ENCODE assay signal across 21 mouse cellular contexts in genomic region chr11:6348681-6349200, GRCm38 (mm10). TPM values are rescaled to one million over a fixed set of nuclear protein-coding genes. Genes with fewer than 3 reads are reported as not detected.
DNase-seq lines count a peak whose midpoint lies in the region; ATAC-seq and TF ChIP-seq lines count a peak whose summit lies in the region.
"Had no signal": no experiment of that assay in that cellular context is flagged by ENCODE, and none has a peak within 500 bp of the region (broad histone marks: within the 10 kb centered on the region; RNA-seq: fewer than 3 reads in every experiment).

No protein-coding gene starts in this region.

- no peak overlapping the region for H3K4me3 ChIP-seq in kidney, adult 2 months (ENCODE audit: insufficient read depth, low read depth, low read length)
- H3K4me3 ChIP-seq: embryonic facial prominence, embryonic 12.5 days; hindbrain, embryonic 13.5 days; limb, embryonic 13.5 days; liver, embryonic 13.5 days; myocyte had no signal

- no peaks in the 10 kb centered on the region for H3K27me3 ChIP-seq in kidney, adult 2 months (replicated peaks; ENCODE audit: control insufficient read depth, insufficient read depth, low read length)
- H3K27me3 ChIP-seq: CH12.LX; embryonic facial prominence, embryonic 12.5 days; hindbrain, embryonic 13.5 days; limb, embryonic 13.5 days; liver, embryonic 13.5 days had no signal

- TF ChIP-seq POLR2A in kidney, adult 2 months (IDR thresholded peaks at IDR 0.05; ENCODE audit: low read depth, low read length) = no peak
- TF ChIP-seq POLR2A in brain, embryonic 14.5 days (IDR thresholded peaks at IDR 0.05; ENCODE audit: borderline replicate concordance, extremely low read depth, insufficient read depth, insufficient read length, poor library complexity, severe bottlenecking) = no peak

- WGBS in kidney, adult 2 months = 79% methylated on average over 11 of the region's 11 CpGs

- DNase-seq in adrenal gland, postnatal 25 days = peak; percentile 16
- no peak for DNase-seq in adrenal gland, adult 2 months
- peak; percentile 19 for DNase-seq in kidney, adult 2 months
- no peak for DNase-seq in kidney, postnatal 4 days
- peak; percentile 15 for DNase-seq in brain, embryonic 14.5 days (ENCODE audit: low read depth)
- peak; percentile 71 to 77 for DNase-seq in cerebellum, postnatal 10 days
- no peak for DNase-seq in ovary, postnatal 10 days (ENCODE audit: low spot score)
- DNase-seq: heart, postnatal 10 days; kidney, adult 9 months; liver, embryonic 13.5 days; lung, embryonic 14.5 days; lung, postnatal 36 days; right cerebral cortex, postnatal 25 days; thymus, adult 18-20 months had no signal

- peaks cover 26% of the 10 kb centered on the region for H3K36me3 ChIP-seq in kidney, adult 2 months (ENCODE audit: control insufficient read depth, insufficient read depth, low read length)

- H3K27ac ChIP-seq in kidney, adult 2 months (ENCODE audit: insufficient read depth, low read depth, low read length) = no peak overlapping the region
- H3K27ac ChIP-seq: embryonic facial prominence, embryonic 12.5 days; hindbrain, embryonic 13.5 days; limb, embryonic 13.5 days; liver, embryonic 13.5 days had no signal

- no peaks in the 10 kb centered on the region for H3K4me1 ChIP-seq in kidney, adult 2 months (ENCODE audit: control insufficient read depth, insufficient read depth, low read length)
- H3K4me1 ChIP-seq: embryonic facial prominence, embryonic 12.5 days; hindbrain, embryonic 13.5 days; limb, embryonic 13.5 days; liver, embryonic 13.5 days had no signal

- TF ChIP-seq CTCF in kidney, adult 2 months (conservative IDR thresholded peaks at IDR 0.05; ENCODE audit: insufficient read depth, insufficient read length, low read depth, low read length) = no peak
- no peak for TF ChIP-seq CTCF in brain, embryonic 14.5 days (IDR thresholded peaks at IDR 0.05; ENCODE audit: borderline replicate concordance, extremely low read depth, insufficient read depth, insufficient read length)

- ATAC-seq in frontal cortex, adult (ENCODE audit: low TSS enrichment) = no peak
- ATAC-seq: forebrain, embryonic 16.5 days had no signal

RNA-seq across cellular contexts. Expression of gene Zmiz2, which starts 40.1 kb away (rescaled TPM):
- total RNA-seq in adrenal gland, postnatal 25 days (2021) = 61.5 and 63.4 TPM in 2 replicates
- total RNA-seq in adrenal gland, adult 2 months (2021) = 10 to 100 TPM; 50.5 to 52.8 TPM
- polyA plus RNA-seq in adrenal gland, adult 2 months (2012; rRNA removed) = 71.1 and 85.0 TPM in 2 replicates
- polyA plus RNA-seq in kidney, adult 2 months (2012; rRNA removed) = 47.7 and 53.7 TPM in 2 replicates
- 65.3 and 153 TPM in 2 replicates for polyA plus RNA-seq in brain, embryonic 14.5 days (2012; rRNA removed)

RNA-seq across cellular contexts. Expression of gene Ogdh, which starts 57.3 kb away (rescaled TPM):
- total RNA-seq in adrenal gland, postnatal 25 days (2021) = 547 and 550 TPM in 2 replicates
- total RNA-seq in adrenal gland, adult 2 months (2021) = 100 to 1,000 TPM; 601 to 682 TPM
- 227 and 333 TPM in 2 replicates for polyA plus RNA-seq in adrenal gland, adult 2 months (2012; rRNA removed)
- 382 and 420 TPM in 2 replicates for polyA plus RNA-seq in kidney, adult 2 months (2012; rRNA removed)
- polyA plus RNA-seq in brain, embryonic 14.5 days (2012; rRNA removed) = 59.1 and 89.5 TPM in 2 replicates

Comparison
In these comparisons a context has a peak if more than half of its experiments do, and no peak if none do; other contexts are left out.
1. DNase-seq: peak in adrenal gland, postnatal 25 days (single experiment), kidney, adult 2 months (single experiment), brain, embryonic 14.5 days (single experiment) and cerebellum, postnatal 10 days (2 of 2); none in adrenal gland, adult 2 months (single experiment), kidney, postnatal 4 days (0 of 2) and ovary, postnatal 10 days (single experiment).